In the genomic region with DNA sequence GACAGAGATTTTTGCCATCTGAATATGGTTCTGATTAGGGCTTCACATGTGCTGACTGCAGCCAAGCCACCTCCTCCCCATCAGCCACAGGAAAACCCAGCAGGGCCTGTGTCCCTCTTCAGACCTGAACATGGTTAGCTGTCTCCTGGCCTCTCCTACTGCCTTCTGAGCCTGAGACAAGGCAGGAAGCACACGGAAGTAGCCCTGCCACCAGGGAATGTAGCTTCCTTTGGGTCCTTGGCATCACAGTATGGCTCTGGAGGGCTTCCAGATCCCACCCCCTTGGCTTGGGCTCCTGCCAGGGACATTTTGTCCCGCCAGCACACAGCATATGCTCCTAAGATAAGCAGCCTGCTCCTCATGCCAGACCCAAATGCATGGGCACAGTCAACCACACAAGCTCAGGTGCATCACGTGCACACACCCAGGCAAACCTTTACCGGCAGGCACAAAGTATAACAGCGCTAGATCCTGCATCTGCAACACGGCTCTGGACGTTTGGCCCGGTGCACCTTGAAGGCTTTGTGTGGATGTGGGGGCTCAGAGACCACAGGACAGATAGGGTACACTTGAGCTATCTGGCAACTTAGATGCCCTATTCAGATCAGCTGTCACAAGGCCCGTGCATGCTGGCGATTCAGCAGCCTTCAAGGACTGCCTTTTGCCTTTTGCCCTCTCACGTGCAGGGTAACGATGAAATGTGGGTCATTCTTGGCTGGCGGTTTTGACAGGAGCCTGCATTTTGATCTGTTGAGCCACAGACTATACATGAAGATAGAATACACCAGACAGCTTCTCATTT, we compare ENCODE assay signal across 7 mouse cellular contexts. TPM values are rescaled to one million over a fixed set of nuclear protein-coding genes. Genes with fewer than 3 reads are reported as not detected.
DNase-seq lines count a peak whose midpoint lies in the region; ATAC-seq lines count a peak whose summit lies in the region.

No protein-coding gene starts in this region.

- no peaks in the 10 kb centered on the region for H3K27me3 ChIP-seq in neural tube, embryonic 15.5 days (replicated peaks)

- no peak overlapping the region for H3K27ac ChIP-seq in neural tube, embryonic 15.5 days (replicated peaks)

- H3K36me3 ChIP-seq in neural tube, embryonic 15.5 days = no peaks in the 10 kb centered on the region

- no peak overlapping the region for H3K4me2 ChIP-seq in neural tube, embryonic 15.5 days

- peaks cover 17% of the 10 kb centered on the region for H3K4me1 ChIP-seq in neural tube, embryonic 15.5 days

- intact Hi-C loops in heart, postnatal 10 days (cut with DNase I) = no loop called here
- intact Hi-C loops in left cerebral cortex, postnatal 10 days (cut with DNase I) = no loop called here

- no peak for DNase-seq in neural tube, embryonic 10.5 days (ENCODE audit: extremely low spot score, low spot score)
- DNase-seq in cerebellum, postnatal 25 days = peak; percentile 97 to 100
- DNase-seq in heart, postnatal 10 days = peak; percentile 68 to 91
- DNase-seq in left cerebral cortex, postnatal 10 days (ENCODE audit: extremely low spot score in 1 of 2, low spot score in 2 of 2) = peak; percentile 75
- peak; percentile 74 for DNase-seq in right cerebral cortex, postnatal 14 days
- DNase-seq in thymus, postnatal 36 days = no peak

- H3K9me3 ChIP-seq in neural tube, embryonic 15.5 days (replicated peaks) = no peaks in the 10 kb centered on the region

- peak; percentile 22; the same call in 1 of the 2 replicates for ATAC-seq in neural tube, embryonic 15.5 days (ENCODE audit: low FRiP score)

- H3K4me3 ChIP-seq in neural tube, embryonic 15.5 days (replicated peaks) = no peak overlapping the region

- H3K9ac ChIP-seq in neural tube, embryonic 15.5 days (replicated peaks) = no peak overlapping the region

- 80% methylated on average over 13 of the region's 13 CpGs for WGBS in neural tube, embryonic 15.5 days

RNA-seq across cellular contexts. Expression of a gene that starts 27.4 kb away (rescaled TPM):
- not detected in 2 replicates for polyA plus RNA-seq in neural tube, embryonic 15.5 days (2015; fragmentation: Nextera tagmentation; extraction: Ambion mirVana)
- not detected for total RNA-seq in heart, postnatal 10 days (2021)
- 1 to 10 TPM; 2.8 to 3.0 TPM for total RNA-seq in left cerebral cortex, postnatal 10 days (2021)

Comparison
In these comparisons a context has a peak if more than half of its experiments do, and no peak if none do; other contexts are left out.
1. DNase-seq: peak in cerebellum, postnatal 25 days (2 of 2), heart, postnatal 10 days (2 of 2), left cerebral cortex, postnatal 10 days (2 of 2) and right cerebral cortex, postnatal 14 days (single experiment); none in neural tube, embryonic 10.5 days (single experiment) and thymus, postnatal 36 days (0 of 2).